Mouse (Mus musculus) neural tube, embryonic 11.5 days (tissue): ENCODE measurements around the gene Clcn7. TPM values are rescaled to one million over a fixed set of nuclear protein-coding genes. Genes with fewer than 3 reads are reported as not detected.
"Not testable (repeated sequence)": the region's sequence is repeated elsewhere in the genome, so short reads cannot be mapped to it uniquely, and the experiment has no call there.

Experiments
- ATAC-seq: fragments of 200-750 bp; cut with Nextera tagmentation; 2 replicates; pipeline ENCODE4 v1.8.0; 2017; ENCODE audit warnings: moderate number of reproducible peaks, mild to moderate bottlenecking, moderate TSS enrichment, moderate library complexity; ENCODE audit not compliant: insufficient read depth, low FRiP score, low TSS enrichment
- DNase-seq: peaks from one replicate; pipeline ENCODE4 v3.0.0-alpha.2; 2015; ENCODE audit warnings: low spot score
- H3K27ac ChIP-seq: fragments of 300-500 bp; sonication (generic); 2 replicates; pipeline ENCODE4 v1.5.1; 2014; ENCODE audit warnings: low read depth, mild to moderate bottlenecking, low read length
- H3K27me3 ChIP-seq: fragments of 300-500 bp; sonication (generic); 2 replicates; pipeline ENCODE4 v1.6.1; 2014; ENCODE audit warnings: mild to moderate bottlenecking, low read length, mixed read lengths; ENCODE audit not compliant: control insufficient read depth, insufficient read depth
- H3K36me3 ChIP-seq: fragments of 300-500 bp; sonication (generic); 2 replicates; pipeline ENCODE4 v1.6.1; 2014; ENCODE audit warnings: mild to moderate bottlenecking, low read length, moderate library complexity, mixed read lengths; ENCODE audit not compliant: control insufficient read depth, insufficient read depth
- H3K4me1 ChIP-seq: fragments of 300-500 bp; sonication (generic); 2 replicates; pipeline ENCODE4 v1.6.1; 2014; ENCODE audit warnings: low read length, mixed read lengths; ENCODE audit not compliant: control insufficient read depth, insufficient read depth
- H3K4me2 ChIP-seq: fragments of 300-500 bp; sonication (generic); 2 replicates; pipeline ENCODE4 v1.6.1; 2014; ENCODE audit warnings: low read depth, mild to moderate bottlenecking, moderate library complexity
- H3K4me3 ChIP-seq: fragments of 300-500 bp; sonication (generic); 2 replicates; pipeline ENCODE4 v1.5.1; 2014; ENCODE audit warnings: low read depth, low read length
- H3K9ac ChIP-seq: fragments of 300-500 bp; sonication (generic); 2 replicates; pipeline ENCODE4 v1.6.1; 2014; ENCODE audit warnings: mild to moderate bottlenecking, low read length
- H3K9me3 ChIP-seq: fragments of 300-500 bp; sonication (generic); 2 replicates; pipeline ENCODE4 v1.6.1; 2016; ENCODE audit warnings: low read length; ENCODE audit not compliant: control insufficient read depth
- WGBS: fragments of 180-500 bp; shearing (Covaris S2); extraction: QIAGEN DNeasy Blood & Tissue Kit; methylation state at CpG from one replicate; pipeline ENCODE4 v1.1.7; 2014; 5-methylcytosine and 5-hydroxymethylcytosine counted together
- polyA plus RNA-seq: library from polyadenylated mRNA; unstranded; fragments of >200 nt; fragmentation: Nextera tagmentation; extraction: Ambion mirVana; gene quantifications from 2 replicates; pipeline ENCODE4 v1.2.1, GENCODE M21; 2014

Clcn7 gene
- polyA plus RNA-seq, 1 experiment from 2014 or later = 20.5 TPM

DNA sequence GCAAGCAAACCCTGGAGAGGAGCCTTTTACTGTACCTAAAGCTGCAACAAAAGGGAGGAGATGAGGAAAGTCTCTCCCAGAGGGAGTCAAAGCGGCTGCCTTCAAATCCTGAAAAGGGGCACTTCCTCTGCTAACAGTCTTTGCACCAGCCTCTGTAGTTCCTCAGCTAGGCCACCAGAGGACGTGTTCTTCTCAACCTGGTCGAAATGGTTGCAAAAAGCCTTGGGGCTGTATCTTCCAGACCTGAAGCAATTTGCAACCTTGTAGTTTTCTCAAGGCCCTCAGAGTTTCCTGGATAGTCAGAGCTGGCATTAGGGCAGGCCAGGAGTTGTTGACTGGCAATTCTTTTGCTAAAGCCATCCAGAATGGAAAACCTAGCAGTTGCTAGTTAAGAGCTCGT lies 15.9 kb upstream of the Clcn7 start:
- Histone ChIP-seq H3K27me3 (0 out of 2 replicates have a peak, but pooled peaks cover 3% of the 10 kb centered on the region), H3K4me1 (peaks cover 6% of the 10 kb centered on the region; the same call in 1 of the 2 replicates), H3K4me2 (no peak overlapping the region), H3K36me3 (no peaks in the 10 kb centered on the region), H3K9me3 (no peaks in the 10 kb centered on the region), H3K4me3 (no peak overlapping the region), H3K27ac (no peak overlapping the region), H3K9ac (no peak overlapping the region)
- DNase-seq (no peak), ATAC-seq (no peak)
- 36% methylated on average over 4 of the region's 4 CpGs for WGBS

DNA sequence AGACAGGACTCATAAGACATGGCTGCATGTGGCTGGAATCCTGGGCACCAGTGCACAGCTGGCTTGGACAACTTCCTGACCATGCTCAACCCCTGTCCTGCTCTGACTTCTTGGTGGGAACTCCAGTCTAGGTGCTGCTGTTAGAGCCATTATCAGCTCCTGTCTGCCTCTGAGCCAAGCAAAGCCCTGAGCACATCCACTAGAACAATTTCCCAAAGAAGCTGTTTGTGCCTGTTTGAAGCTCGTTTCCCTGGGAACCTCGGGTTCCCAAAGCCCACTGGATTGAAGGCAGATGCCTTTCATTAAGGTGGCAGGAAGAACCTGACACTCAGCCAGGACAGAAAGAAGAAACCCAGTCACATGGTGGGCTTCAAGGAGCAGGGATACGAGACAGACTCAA lies 12.8 kb upstream of the Clcn7 start, which contains the start of gene Ptx4:
Gene Ptx4, plus strand, starts transcription at position 355 of the 400 bp plus-strand sequence.
- 0 out of 2 replicates have a peak, but pooled peaks cover 4% of the 10 kb centered on the region for H3K27me3 ChIP-seq
- no peak within 1 kb of the TSS for H3K4me2 ChIP-seq
- H3K4me3 ChIP-seq = no peak within 1 kb of the TSS
- H3K9ac ChIP-seq = no peak within 1 kb of the TSS
- H3K4me1 ChIP-seq = no peaks in the 10 kb centered on the region
- no peak within 1 kb of the TSS for H3K27ac ChIP-seq
- ATAC-seq = no peak
- no peaks in the 10 kb centered on the region for H3K36me3 ChIP-seq
- WGBS = 53% methylated on average over 3 of the region's 3 CpGs
- DNase-seq = no peak
- H3K9me3 ChIP-seq = no peaks in the 10 kb centered on the region

DNA sequence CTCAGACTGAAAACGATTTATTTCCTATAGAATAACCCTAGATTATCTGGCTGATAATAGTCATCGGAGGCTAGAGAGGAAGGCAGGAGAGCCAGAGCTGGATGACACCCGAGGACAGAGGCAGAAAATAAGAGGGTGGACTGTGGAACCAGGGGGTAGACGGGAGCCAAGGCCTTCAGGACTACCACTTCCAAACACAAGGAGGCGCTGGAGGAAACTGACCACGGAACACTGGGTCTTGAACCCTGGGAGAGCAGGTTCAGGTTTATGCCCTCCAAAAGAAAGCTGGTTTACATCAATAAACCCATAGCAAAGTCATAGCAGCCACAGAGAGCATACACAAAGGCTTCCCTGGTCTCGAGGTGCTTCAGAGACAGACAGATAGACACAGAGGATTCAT lies 9.2 kb upstream of the Clcn7 start:
- no peaks in the 10 kb centered on the region for H3K4me1 ChIP-seq
- H3K4me2 ChIP-seq = no peak overlapping the region
- H3K4me3 ChIP-seq = no peak overlapping the region
- H3K27me3 ChIP-seq = 0 out of 2 replicates have a peak, but pooled peaks cover 2% of the 10 kb centered on the region
- no peak for ATAC-seq
- no peaks in the 10 kb centered on the region for H3K9me3 ChIP-seq
- no peak overlapping the region for H3K9ac ChIP-seq
- DNase-seq = no peak
- no peak overlapping the region for H3K27ac ChIP-seq
- H3K36me3 ChIP-seq = no peaks in the 10 kb centered on the region
- 29% methylated on average over 7 of the region's 7 CpGs for WGBS

DNA sequence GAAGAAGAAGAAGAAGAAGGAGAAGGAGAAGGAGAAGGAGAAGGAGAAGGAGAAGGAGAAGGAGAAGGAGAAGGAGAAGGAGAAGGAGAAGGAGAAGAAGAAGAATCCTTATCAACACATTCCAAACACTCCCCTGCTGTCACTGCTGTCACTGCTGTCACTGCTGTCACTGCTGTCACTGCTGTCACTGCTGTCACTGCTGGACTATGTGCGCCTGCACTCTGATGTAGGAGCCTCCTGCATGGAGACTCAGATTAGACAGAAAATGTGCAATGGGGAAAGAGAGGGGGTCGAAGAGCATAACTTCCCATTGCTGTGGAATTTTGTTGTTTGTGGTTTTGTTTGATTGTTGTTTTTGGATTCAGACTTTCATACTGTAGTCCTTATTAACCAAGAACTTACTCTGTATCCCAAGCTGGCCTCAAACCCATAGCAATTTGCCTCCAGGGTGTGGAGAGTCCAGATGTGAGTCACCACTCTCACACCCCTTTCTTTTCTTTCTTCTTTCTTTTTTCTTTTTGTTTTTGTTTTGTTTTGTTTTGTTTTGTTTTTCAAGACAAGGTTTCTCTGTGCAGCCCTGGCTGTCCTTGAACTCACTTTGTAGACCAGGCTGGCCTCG lies 7.6 kb upstream of the Clcn7 start:
- H3K4me3 ChIP-seq, H3K27ac ChIP-seq, ATAC-seq, H3K9me3 ChIP-seq, H3K4me1 ChIP-seq, H3K4me2 ChIP-seq, H3K9ac ChIP-seq, H3K27me3 ChIP-seq, H3K36me3 ChIP-seq, DNase-seq: not testable (repeated sequence)
- WGBS = 71% methylated on average over 3 of the region's 3 CpGs

DNA sequence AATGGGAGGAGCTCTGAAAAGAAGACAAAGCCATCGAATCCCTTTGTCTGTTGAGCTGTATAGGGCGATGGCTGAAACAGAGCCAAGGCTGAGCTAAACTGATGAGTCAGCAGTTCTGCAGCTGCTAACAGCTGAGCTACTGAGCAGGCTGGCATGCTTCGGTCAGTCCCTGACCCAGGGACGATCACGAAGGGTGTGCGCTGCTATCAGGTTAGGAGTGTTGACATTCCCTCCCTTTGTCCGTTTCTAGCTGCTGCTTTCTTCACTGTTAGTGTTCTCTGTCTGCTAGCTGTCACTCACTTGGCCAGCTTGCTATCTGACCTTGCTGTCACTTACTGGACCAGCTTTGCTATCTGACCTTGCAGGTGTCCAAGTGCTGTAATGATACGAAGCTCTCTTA lies 6.1 kb upstream of the Clcn7 start:
- Histone ChIP-seq H3K4me2 (no peak overlapping the region), H3K9me3 (no peaks in the 10 kb centered on the region), H3K4me1 (no peaks in the 10 kb centered on the region), H3K36me3 (no peaks in the 10 kb centered on the region), H3K27me3 (0 out of 2 replicates have a peak, but pooled peaks cover 2% of the 10 kb centered on the region), H3K4me3 (no peak overlapping the region), H3K9ac (no peak overlapping the region), H3K27ac (no peak overlapping the region)
- WGBS = 65% methylated on average over 8 of the region's 8 CpGs
- DNase-seq = no peak
- no peak for ATAC-seq

DNA sequence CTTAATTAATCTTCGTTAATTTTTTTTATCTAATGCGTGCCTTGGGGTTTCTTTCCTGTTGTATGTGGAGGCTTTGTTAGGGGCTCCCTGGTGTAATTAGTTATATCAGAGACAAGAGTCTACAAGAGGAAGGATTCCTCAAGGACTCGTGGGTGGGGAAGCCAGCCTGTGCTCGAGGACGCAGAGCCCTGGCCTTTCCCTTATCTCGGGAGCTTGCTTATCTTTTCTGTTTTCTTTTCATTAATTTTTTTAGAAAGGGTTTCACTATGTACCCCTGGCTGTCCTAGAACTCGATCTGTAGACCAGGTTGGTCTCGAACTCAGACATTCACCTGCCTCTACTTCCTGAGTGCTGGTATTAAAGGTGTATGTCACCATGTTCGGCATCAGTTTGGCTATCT lies 5.5 kb upstream of the Clcn7 start:
- Histone ChIP-seq H3K9me3 (no peaks in the 10 kb centered on the region), H3K4me1 (no peaks in the 10 kb centered on the region), H3K27me3 (0 out of 2 replicates have a peak, but pooled peaks cover 2% of the 10 kb centered on the region), H3K4me2 (no peak overlapping the region), H3K4me3 (no peak overlapping the region), H3K36me3 (no peaks in the 10 kb centered on the region), H3K27ac (no peak overlapping the region), H3K9ac (no peak overlapping the region)
- ATAC-seq = no peak
- DNase-seq = no peak
- 78% methylated on average over 9 of the region's 9 CpGs for WGBS

DNA sequence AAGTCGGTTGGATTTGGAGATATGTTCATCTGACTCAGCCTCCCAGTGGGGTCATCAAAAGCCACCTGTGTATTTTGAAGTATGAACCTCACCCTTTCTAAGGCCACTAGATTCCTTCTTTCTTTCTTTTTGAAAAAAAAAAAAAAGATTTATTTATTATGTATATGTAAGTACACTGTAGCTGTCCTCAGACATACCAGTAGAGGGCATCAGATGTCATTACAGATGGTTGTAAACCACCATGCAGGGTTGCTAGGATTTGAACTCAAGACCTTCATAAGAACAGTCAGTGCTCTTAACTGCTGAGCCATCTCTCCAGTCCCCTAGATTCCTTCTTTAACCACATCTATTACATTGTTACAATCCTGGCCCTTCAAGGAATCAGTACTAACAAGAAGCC lies 3.1 kb upstream of the Clcn7 start:
- Histone ChIP-seq H3K27ac (no peak overlapping the region), H3K9me3 (no peaks in the 10 kb centered on the region), H3K36me3 (no peaks in the 10 kb centered on the region), H3K4me3 (no peak overlapping the region), H3K27me3 (no peaks in the 10 kb centered on the region), H3K9ac (no peak overlapping the region), H3K4me2 (no peak overlapping the region), H3K4me1 (peaks cover 7% of the 10 kb centered on the region)
- ATAC-seq (no peak), DNase-seq (no peak)
- WGBS = 95% methylated on average over 1 of the region's 1 CpGs

DNA sequence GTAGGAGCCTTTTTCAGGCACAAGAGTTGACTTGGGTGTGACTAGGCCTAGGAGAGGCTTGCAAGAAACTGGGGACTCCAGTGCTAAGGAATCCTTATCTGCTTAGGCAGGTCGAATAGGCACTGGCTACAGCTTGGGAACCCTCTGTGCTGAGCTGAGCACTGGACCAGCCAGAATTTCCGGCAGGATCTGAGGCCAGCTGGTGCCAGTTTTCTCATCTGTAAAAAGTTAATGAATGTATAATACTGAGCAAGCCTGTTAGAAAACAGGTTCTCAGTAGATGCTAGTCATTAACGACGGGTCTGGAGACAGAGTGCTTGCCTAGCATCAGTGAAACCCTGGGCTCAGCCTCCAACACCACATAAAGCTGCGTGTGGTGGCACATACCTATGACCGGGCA lies 2.4 kb downstream of the Clcn7 start:
- no peaks in the 10 kb centered on the region for H3K27me3 ChIP-seq
- ATAC-seq (no peak), DNase-seq (no peak)
- WGBS = 91% methylated on average over 6 of the region's 6 CpGs
- no peak overlapping the region for H3K4me2 ChIP-seq
- H3K9ac ChIP-seq = no peak overlapping the region
- peaks cover 7% of the 10 kb centered on the region for H3K4me1 ChIP-seq
- H3K27ac ChIP-seq = no peak overlapping the region
- no peaks in the 10 kb centered on the region for H3K9me3 ChIP-seq
- H3K4me3 ChIP-seq = no peak overlapping the region
- no peaks in the 10 kb centered on the region for H3K36me3 ChIP-seq

DNA sequence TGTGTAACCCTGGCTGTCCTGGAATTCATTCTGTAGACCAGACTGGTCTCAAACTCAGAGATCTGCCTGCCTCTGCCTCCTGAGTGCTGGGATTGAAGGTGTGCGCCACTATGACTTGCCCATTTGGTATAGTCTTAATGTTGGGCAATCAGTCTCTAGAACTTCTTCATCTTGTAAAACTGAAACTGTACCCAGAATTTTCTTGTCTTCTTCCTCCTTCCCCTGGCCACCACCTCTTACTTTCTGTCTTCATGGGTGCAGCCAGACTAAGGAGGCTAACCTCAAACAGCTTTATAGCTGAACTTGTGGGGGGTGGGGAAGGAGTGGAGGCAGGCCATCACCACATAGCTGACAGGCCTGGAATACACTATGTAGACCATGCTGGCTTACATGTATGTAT lies 5.6 kb downstream of the Clcn7 start:
- H3K9ac ChIP-seq = no peak overlapping the region
- WGBS = 100% methylated on average over 1 of the region's 1 CpGs
- no peak overlapping the region for H3K27ac ChIP-seq
- ATAC-seq (no peak), DNase-seq (no peak)
- no peaks in the 10 kb centered on the region for H3K9me3 ChIP-seq
- no peaks in the 10 kb centered on the region for H3K27me3 ChIP-seq
- peaks cover 6% of the 10 kb centered on the region for H3K4me1 ChIP-seq
- no peaks in the 10 kb centered on the region for H3K36me3 ChIP-seq
- no peak overlapping the region for H3K4me2 ChIP-seq
- no peak overlapping the region for H3K4me3 ChIP-seq
